Mouse (Mus musculus): Measurements from ENCODE around the gene Slc6a17. TPM values are rescaled to one million over a fixed set of nuclear protein-coding genes. Genes with fewer than 3 reads are reported as not detected.

Gene Slc6a17
- polyA plus RNA-seq, 1 experiment from 2014 or later = 19.1 TPM

DNA sequence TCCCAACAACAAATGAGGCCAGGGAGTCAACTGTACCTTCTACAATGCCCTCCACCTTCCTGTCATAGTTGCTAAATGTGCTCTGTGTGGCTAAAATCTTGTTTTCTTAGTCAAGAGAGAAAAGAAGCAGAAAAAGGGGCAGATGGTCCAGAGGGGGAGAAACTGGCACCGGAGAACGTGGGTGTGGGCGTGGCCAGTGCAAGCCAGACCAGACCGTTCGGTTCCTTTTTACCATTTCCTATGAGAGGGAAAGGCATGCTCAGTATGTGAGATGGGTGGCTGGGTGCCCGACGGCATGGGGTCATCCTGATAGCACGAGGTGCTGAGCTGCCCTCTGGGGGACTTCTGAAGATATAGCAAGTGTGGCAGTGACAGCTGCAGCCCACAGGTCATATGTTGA is 9.1 kb downstream of the Slc6a17 start:
- ATAC-seq = no peak
- Histone ChIP-seq H3K4me3 (ENCODE audit: low read length) (no peak overlapping the region), H3K27ac (ENCODE audit: low read depth, low read length) (no peak overlapping the region), H3K9me3 (ENCODE audit: control insufficient read depth, low read length) (no peaks in the 10 kb centered on the region), H3K36me3 (ENCODE audit: control insufficient read depth, insufficient read depth, low read length) (no peaks in the 10 kb centered on the region), H3K4me2 (ENCODE audit: low read length) (no peak overlapping the region), H3K9ac (ENCODE audit: low read depth, low read length) (no peak overlapping the region), H3K27me3 (replicated peaks; ENCODE audit: control insufficient read depth, insufficient read depth, low read length) (no peaks in the 10 kb centered on the region), H3K4me1 (ENCODE audit: control insufficient read depth, insufficient read depth, low read depth, low read length) (peaks cover 12% of the 10 kb centered on the region)
- 74% methylated on average over 8 of the region's 8 CpGs for WGBS

DNA sequence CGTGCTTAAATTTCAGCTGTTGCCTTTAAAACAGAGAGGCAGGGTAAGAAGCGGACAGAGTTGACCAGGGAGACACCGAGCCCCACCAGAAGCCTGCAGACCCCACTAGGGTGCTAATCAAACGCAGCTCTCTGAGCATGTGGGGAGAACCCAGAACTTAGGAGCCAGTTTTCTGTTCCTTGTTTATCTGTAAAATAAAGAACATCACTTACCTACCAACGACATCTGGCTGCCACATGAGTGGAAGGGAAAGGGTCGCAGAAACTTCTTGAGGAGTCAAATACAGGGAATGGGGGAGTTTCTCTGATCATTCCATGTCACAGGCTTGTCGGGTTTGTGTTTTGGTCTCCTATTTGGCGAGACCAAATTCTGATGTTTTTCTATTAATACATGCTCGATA is 9.9 kb downstream of the Slc6a17 start:
- WGBS = 89% methylated on average over 9 of the region's 9 CpGs

DNA sequence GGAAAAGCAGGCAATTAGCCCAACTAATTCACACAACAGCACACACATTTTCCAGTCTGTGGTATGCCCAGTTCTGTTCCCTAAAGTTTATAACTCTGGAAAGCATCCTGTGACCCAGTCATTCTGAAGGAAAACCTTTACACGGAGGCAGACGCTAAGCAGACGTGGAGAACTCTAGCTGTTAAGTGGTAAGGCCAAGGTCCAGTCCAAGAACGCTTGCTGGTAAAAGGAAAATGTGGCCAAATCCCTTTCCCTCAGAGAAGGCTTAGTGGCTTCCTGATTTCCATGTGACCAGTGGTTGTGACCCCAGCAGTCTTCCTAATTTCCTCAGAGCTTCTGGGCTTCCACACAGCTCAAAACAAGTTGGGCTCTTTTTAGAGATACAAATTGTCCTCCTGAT is 11.3 kb downstream of the Slc6a17 start:
- Histone ChIP-seq H3K4me2 (ENCODE audit: low read length) (no peak overlapping the region), H3K27ac (ENCODE audit: low read depth, low read length) (peak overlapping the region; percentile 31; the same call in 1 of the 2 replicates), H3K27me3 (replicated peaks; ENCODE audit: control insufficient read depth, insufficient read depth, low read length) (no peaks in the 10 kb centered on the region), H3K9me3 (ENCODE audit: control insufficient read depth, low read length) (no peaks in the 10 kb centered on the region), H3K9ac (ENCODE audit: low read depth, low read length) (peak overlapping the region; percentile 24; the same call in 1 of the 2 replicates), H3K4me3 (ENCODE audit: low read length) (no peak overlapping the region), H3K36me3 (ENCODE audit: control insufficient read depth, insufficient read depth, low read length) (no peaks in the 10 kb centered on the region), H3K4me1 (ENCODE audit: control insufficient read depth, insufficient read depth, low read depth, low read length) (peaks cover 25% of the 10 kb centered on the region)
- 54% methylated on average over 4 of the region's 4 CpGs for WGBS
- no peak for ATAC-seq

More for the DNA sequence above, 9.9 kb downstream of the Slc6a17 start:
- Histone ChIP-seq H3K4me1 (ENCODE audit: control insufficient read depth, insufficient read depth, low read depth, low read length) (peaks cover 12% of the 10 kb centered on the region), H3K27me3 (replicated peaks; ENCODE audit: control insufficient read depth, insufficient read depth, low read length) (no peaks in the 10 kb centered on the region), H3K9me3 (ENCODE audit: control insufficient read depth, low read length) (no peaks in the 10 kb centered on the region), H3K27ac (ENCODE audit: low read depth, low read length) (no peak overlapping the region), H3K9ac (ENCODE audit: low read depth, low read length) (no peak overlapping the region), H3K4me3 (ENCODE audit: low read length) (no peak overlapping the region), H3K4me2 (ENCODE audit: low read length) (no peak overlapping the region), H3K36me3 (ENCODE audit: control insufficient read depth, insufficient read depth, low read length) (no peaks in the 10 kb centered on the region)
- ATAC-seq = no peak

DNA sequence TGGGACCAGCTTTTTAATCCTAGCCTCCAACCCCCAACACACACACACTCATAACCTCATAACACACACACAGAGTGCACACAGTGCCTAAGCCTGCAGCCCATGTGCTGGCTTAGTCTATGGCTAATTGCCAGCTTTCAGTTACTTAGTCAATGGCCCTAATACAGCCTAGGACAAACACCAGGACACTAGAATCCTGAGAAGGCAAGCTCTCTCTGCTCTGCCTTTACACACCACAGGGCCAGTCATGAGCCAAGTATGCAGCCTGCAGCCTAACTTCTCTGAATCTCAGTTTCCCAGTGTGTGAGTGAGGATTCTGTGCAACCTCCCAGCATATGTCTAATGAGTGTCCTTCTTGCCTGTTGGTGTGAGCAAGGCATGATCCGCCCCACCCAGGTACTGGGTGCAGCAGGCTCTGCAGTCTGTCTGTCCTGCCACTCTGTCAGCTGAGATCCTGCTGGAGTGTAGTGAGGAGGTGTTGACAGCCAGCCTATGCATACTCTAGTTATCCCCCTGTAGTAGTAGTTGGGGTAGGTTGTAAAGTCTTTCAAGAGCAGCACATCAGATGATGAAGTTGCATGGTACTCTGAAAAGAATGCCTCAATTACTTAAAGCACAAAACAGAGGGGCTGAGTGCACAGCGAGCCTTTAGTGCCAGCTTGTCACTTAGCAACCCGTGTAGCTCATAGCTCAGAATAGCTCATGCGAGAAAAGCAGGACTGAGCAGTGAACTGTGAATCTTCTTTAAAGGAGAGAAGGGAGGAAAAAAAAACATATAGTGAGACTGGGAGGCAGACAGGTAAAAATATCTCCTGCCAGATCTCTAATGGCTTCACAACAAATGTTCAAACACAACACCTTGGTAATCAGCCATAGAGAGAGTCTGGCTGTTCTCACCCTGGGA is 12.1 kb downstream of the Slc6a17 start:
- no peak overlapping the region for H3K4me3 ChIP-seq (ENCODE audit: low read length)
- H3K27ac ChIP-seq (ENCODE audit: low read depth, low read length) = peak overlapping the region; percentile 32; the same call in 1 of the 2 replicates
- H3K9me3 ChIP-seq (ENCODE audit: control insufficient read depth, low read length) = no peaks in the 10 kb centered on the region
- peak overlapping the region; percentile 6; the same call in 1 of the 2 replicates for H3K4me2 ChIP-seq (ENCODE audit: low read length)
- peak; percentile 62 for ATAC-seq
- no peaks in the 10 kb centered on the region for H3K36me3 ChIP-seq (ENCODE audit: control insufficient read depth, insufficient read depth, low read length)
- WGBS = 15% methylated on average over 4 of the region's 4 CpGs
- no peaks in the 10 kb centered on the region for H3K27me3 ChIP-seq (replicated peaks; ENCODE audit: control insufficient read depth, insufficient read depth, low read length)
- peak overlapping the region; percentile 24; the same call in 1 of the 2 replicates for H3K9ac ChIP-seq (ENCODE audit: low read depth, low read length)
- H3K4me1 ChIP-seq (ENCODE audit: control insufficient read depth, insufficient read depth, low read depth, low read length) = peaks cover 32% of the 10 kb centered on the region

DNA sequence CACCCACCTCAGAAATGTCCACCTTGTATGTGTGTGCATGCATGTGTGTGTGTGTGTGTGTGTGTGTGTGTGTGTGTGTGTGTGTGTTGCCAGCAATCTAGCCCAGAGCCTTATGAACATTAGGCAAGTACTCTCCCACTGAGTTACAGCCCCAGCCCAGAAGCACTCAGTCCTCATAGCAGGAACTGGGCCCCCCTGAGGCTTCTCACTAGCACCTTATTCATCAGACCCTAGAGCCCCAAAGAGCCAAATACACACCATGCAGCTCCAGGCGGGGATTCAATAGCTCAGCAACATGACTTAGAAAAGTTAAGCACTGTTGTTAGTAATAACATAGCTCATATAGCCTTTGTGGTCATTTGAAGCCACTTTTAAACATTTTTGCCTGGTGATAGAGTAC is 13.3 kb downstream of the Slc6a17 start:
- Histone ChIP-seq H3K4me2 (ENCODE audit: low read length) (no peak overlapping the region), H3K9me3 (ENCODE audit: control insufficient read depth, low read length) (no peaks in the 10 kb centered on the region), H3K4me3 (ENCODE audit: low read length) (no peak overlapping the region), H3K27ac (ENCODE audit: low read depth, low read length) (no peak overlapping the region), H3K9ac (ENCODE audit: low read depth, low read length) (no peak overlapping the region), H3K27me3 (replicated peaks; ENCODE audit: control insufficient read depth, insufficient read depth, low read length) (no peaks in the 10 kb centered on the region), H3K36me3 (ENCODE audit: control insufficient read depth, insufficient read depth, low read length) (no peaks in the 10 kb centered on the region), H3K4me1 (ENCODE audit: control insufficient read depth, insufficient read depth, low read depth, low read length) (peaks cover 32% of the 10 kb centered on the region)
- no peak for ATAC-seq
- 70% methylated on average over 1 of the region's 1 CpGs for WGBS

DNA sequence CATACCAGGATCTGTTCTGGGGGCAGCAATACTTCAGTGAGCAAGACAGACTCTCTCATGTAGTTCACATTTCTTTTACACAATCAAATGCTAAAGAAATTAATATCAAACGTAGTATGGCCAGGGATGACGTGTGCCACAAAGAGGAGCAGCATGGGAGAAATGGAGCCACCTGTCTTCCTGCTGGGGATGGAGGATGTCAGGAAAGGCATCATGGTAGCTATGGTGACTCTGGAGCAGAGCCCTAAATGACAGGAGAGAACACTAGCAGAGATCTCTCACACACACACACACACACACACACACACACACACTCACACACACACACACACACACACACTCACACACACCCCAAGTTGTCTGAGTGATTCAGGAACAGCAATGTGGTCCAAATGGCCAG is 14.1 kb downstream of the Slc6a17 start:
- ATAC-seq = no peak
- peaks cover 32% of the 10 kb centered on the region for H3K4me1 ChIP-seq (ENCODE audit: control insufficient read depth, insufficient read depth, low read depth, low read length)
- 67% methylated on average over 2 of the region's 2 CpGs for WGBS

DNA sequence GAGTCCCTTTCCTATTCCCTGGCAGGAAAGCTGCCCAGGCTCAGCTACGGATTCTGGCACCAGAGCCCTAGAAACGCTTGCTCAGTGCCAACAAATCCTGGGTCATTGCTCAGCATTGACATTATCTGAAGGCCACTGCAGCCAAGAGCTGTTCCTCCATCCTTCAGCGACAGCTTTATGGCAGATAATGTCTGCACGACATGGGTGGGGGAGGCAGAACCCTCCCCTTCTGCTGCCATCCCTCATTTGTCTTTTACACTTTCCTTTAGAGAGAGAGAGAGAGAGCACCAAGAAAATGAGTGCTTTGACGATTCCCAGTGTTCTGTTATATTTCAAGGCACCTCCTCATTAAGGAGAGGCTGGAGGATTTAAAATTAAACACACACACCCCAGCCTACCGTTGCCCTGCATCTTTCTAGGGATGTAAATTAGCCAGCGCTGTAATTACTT is 16.1 kb downstream of the Slc6a17 start:
- peak; percentile 24 for ATAC-seq
- H3K36me3 ChIP-seq (ENCODE audit: control insufficient read depth, insufficient read depth, low read length) = 0 out of 2 replicates have a peak, but pooled peaks cover 2% of the 10 kb centered on the region
- no peaks in the 10 kb centered on the region; the same call in 1 of the 2 replicates for H3K27me3 ChIP-seq (replicated peaks; ENCODE audit: control insufficient read depth, insufficient read depth, low read length)
- WGBS = 27% methylated on average over 7 of the region's 7 CpGs
- H3K27ac ChIP-seq (ENCODE audit: low read depth, low read length) = peak overlapping the region; percentile 72
- no peak overlapping the region for H3K4me3 ChIP-seq (ENCODE audit: low read length)
- peak overlapping the region; percentile 25 for H3K4me2 ChIP-seq (ENCODE audit: low read length)
- no peak overlapping the region for H3K9ac ChIP-seq (ENCODE audit: low read depth, low read length)
- H3K9me3 ChIP-seq (ENCODE audit: control insufficient read depth, low read length) = no peaks in the 10 kb centered on the region
- peaks cover 34% of the 10 kb centered on the region for H3K4me1 ChIP-seq (ENCODE audit: control insufficient read depth, insufficient read depth, low read depth, low read length)

More for the DNA sequence above, 14.1 kb downstream of the Slc6a17 start:
- H3K27ac ChIP-seq (ENCODE audit: low read depth, low read length) = no peak overlapping the region
- no peak overlapping the region for H3K4me2 ChIP-seq (ENCODE audit: low read length)
- no peak overlapping the region for H3K4me3 ChIP-seq (ENCODE audit: low read length)
- no peak overlapping the region for H3K9ac ChIP-seq (ENCODE audit: low read depth, low read length)
- H3K36me3 ChIP-seq (ENCODE audit: control insufficient read depth, insufficient read depth, low read length) = 0 out of 2 replicates have a peak, but pooled peaks cover 2% of the 10 kb centered on the region
- no peaks in the 10 kb centered on the region; the same call in 1 of the 2 replicates for H3K27me3 ChIP-seq (replicated peaks; ENCODE audit: control insufficient read depth, insufficient read depth, low read length)
- no peaks in the 10 kb centered on the region for H3K9me3 ChIP-seq (ENCODE audit: control insufficient read depth, low read length)

DNA sequence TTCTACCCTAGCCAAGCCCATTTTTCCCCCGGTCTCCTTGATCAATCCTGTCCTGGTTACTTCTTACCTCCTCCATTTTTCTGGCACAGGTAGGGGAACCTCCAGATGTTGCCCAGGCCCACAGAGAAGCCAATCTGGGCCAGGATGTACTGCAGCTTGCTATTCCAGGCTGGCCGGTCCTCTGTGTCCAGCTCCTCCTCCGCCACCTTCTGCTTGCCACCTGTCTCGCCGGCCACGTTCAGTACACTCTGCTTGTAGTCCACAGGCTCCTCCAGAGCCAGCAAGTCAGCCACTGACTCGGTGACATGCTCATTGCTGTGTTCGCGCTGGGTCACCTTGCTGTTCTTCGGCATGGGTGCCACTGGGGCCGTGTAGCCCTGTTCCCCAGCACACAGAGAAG is 17.5 kb downstream of the Slc6a17 start:
- ATAC-seq = no peak
- Histone ChIP-seq H3K9me3 (ENCODE audit: control insufficient read depth, low read length) (no peaks in the 10 kb centered on the region), H3K4me2 (ENCODE audit: low read length) (no peak overlapping the region), H3K27me3 (replicated peaks; ENCODE audit: control insufficient read depth, insufficient read depth, low read length) (no peaks in the 10 kb centered on the region; the same call in 1 of the 2 replicates), H3K9ac (ENCODE audit: low read depth, low read length) (no peak overlapping the region), H3K4me1 (ENCODE audit: control insufficient read depth, insufficient read depth, low read depth, low read length) (peaks cover 33% of the 10 kb centered on the region), H3K36me3 (ENCODE audit: control insufficient read depth, insufficient read depth, low read length) (0 out of 2 replicates have a peak, but pooled peaks cover 2% of the 10 kb centered on the region), H3K4me3 (ENCODE audit: low read length) (no peak overlapping the region), H3K27ac (ENCODE audit: low read depth, low read length) (no peak overlapping the region)
- 94% methylated on average over 11 of the region's 11 CpGs for WGBS

Data from hindbrain, embryonic 16.5 days (tissue).